Mouse (Mus musculus) kidney, postnatal 36 days (tissue): ENCODE measurements at regions not wholly inside any gene's neighbourhood (a gene's known extent, or its start where the extent isn't known, plus 50 kb on each side); places are given as distances from the start of the nearest gene placed in this dataset.
"Not testable (repeated sequence)": the region's sequence is repeated elsewhere in the genome, so short reads cannot be mapped to it uniquely, and the experiment has no call there.

ENCODE experiments used
- DNase-seq, 2 experiments: peaks; one replicate each; pipeline ENCODE4 v3.0.0; 2021 to 2022; ENCODE audit warnings: mixed read lengths in 2 of 2

GRCm38 (mm10) chr15:34027111-34027510 lies 330.6 kb downstream of the 9430069I07Rik start:
- not testable (repeated sequence) for DNase-seq

- DNase-seq: no peak
Measured at GRCm38 (mm10) chr15:34025396-34025795, 332.3 kb downstream of the 9430069I07Rik start.

- peak; percentile 49 to 86 for DNase-seq
Measured at GRCm38 (mm10) chr15:34021857-34022256, 335.8 kb downstream of the 9430069I07Rik start.

- DNase-seq: peak; percentile 26 to 65
Measured at GRCm38 (mm10) chr15:34016397-34017156, 341.1 kb downstream of the 9430069I07Rik start.

GRCm38 (mm10) chr15:34008591-34008990 lies 349.1 kb downstream of the 9430069I07Rik start:
- no peak for DNase-seq

GRCm38 (mm10) chr15:33992383-33992782 lies 365.3 kb downstream of the 9430069I07Rik start:
- DNase-seq: no peak

- DNase-seq: peak; percentile 4 to 58
Measured at GRCm38 (mm10) chr15:33975077-33975476, 382.6 kb downstream of the 9430069I07Rik start.

- no peak for DNase-seq
Measured at GRCm38 (mm10) chr15:33973466-33973865, 384.2 kb downstream of the 9430069I07Rik start.

- no peak for DNase-seq
Measured at GRCm38 (mm10) chr15:33969409-33969808, 388.3 kb downstream of the 9430069I07Rik start.

- peak; percentile 14 to 48 for DNase-seq
Measured at GRCm38 (mm10) chr15:33935013-33935664, 422.5 kb downstream of the 9430069I07Rik start.

- no peak for DNase-seq
Measured at GRCm38 (mm10) chr15:33926446-33926845, 431.2 kb downstream of the 9430069I07Rik start.

- DNase-seq: no peak
Measured at GRCm38 (mm10) chr15:33924094-33924890, 433.4 kb downstream of the 9430069I07Rik start.

GRCm38 (mm10) chr15:33914891-33915290 lies 442.8 kb downstream of the 9430069I07Rik start:
- no peak for DNase-seq

GRCm38 (mm10) chr15:33906727-33907479 lies 450.8 kb downstream of the 9430069I07Rik start:
- DNase-seq: no peak

GRCm38 (mm10) chr15:33896076-33896475 lies 461.6 kb downstream of the 9430069I07Rik start:
- DNase-seq: no peak

GRCm38 (mm10) chr15:33890606-33891005 lies 467.1 kb downstream of the 9430069I07Rik start:
- no peak for DNase-seq

GRCm38 (mm10) chr15:33888865-33889368 lies 468.8 kb downstream of the 9430069I07Rik start:
- no peak for DNase-seq

GRCm38 (mm10) chr15:33862224-33862752 lies 495.4 kb downstream of the 9430069I07Rik start:
- DNase-seq: no peak

GRCm38 (mm10) chr15:33825435-33826088 lies 532.1 kb downstream of the 9430069I07Rik start:
- no peak for DNase-seq

- peak in 1 of 2 experiments; percentile 0 for DNase-seq
Measured at GRCm38 (mm10) chr15:33824826-33825225, 532.8 kb downstream of the 9430069I07Rik start.

- DNase-seq: no peak
Measured at GRCm38 (mm10) chr15:33780960-33781359, 576.7 kb downstream of the 9430069I07Rik start.
